In the genomic region with DNA sequence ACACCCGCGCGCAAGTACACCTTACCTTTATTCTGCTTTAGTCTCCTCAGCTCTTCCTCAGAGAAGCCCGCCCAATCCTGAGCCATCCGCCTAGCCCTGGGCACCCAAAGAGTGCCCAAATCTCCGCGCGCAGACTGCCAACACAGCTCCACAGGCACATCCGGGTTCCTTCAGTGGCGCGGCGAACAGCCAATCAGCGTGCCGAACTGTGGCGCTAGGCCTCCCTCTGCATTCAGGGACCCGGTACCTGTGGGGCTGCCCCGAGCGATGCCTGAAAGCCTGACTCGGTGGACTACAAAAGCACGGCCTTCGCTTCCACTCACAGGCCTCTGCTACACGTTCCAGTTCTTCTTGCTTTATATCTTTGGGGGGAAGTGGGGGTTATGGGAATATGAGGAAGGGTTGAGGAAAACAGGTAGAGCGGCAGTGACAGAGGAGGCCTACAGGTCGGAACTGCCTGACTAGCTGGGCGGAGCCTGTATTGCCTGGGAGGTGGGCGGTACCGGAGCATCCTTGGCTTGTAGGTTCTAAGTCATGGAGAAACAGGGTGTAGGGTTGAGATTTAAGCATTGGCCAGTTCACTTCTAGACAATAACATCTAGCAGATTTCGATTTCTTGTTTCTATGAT, we compare ENCODE assay signal across 7 mouse cellular contexts. TPM values are rescaled to one million over a fixed set of nuclear protein-coding genes. Genes with fewer than 3 reads are reported as not detected.
DNase-seq lines count a peak whose midpoint lies in the region; ATAC-seq lines count a peak whose summit lies in the region.

A gene (minus strand): TSS at position 172 of the 629 bp plus-strand sequence.

- no peaks in the 10 kb centered on the region for H3K36me3 ChIP-seq in intestine, embryonic 15.5 days
- no peaks in the 10 kb centered on the region for H3K36me3 ChIP-seq in midbrain, embryonic 10.5 days

- peak within 1 kb of the TSS; percentile 72 for H3K4me2 ChIP-seq in intestine, embryonic 15.5 days (replicated peaks)

- peak within 1 kb of the TSS; percentile 68 for H3K4me3 ChIP-seq in intestine, embryonic 15.5 days (replicated peaks)
- H3K4me3 ChIP-seq in midbrain, embryonic 10.5 days = peak within 1 kb of the TSS; percentile 86

- ATAC-seq in intestine, embryonic 15.5 days = peak; percentile 100

- DNase-seq in adrenal gland, adult 2 months = peak; percentile 96
- peak; percentile 86 for DNase-seq in embryo, embryonic 11.5 days (ENCODE audit: low read depth, low spot score)
- peak; percentile 89 to 92 for DNase-seq in gastrocnemius, postnatal 36 days
- peak; percentile 98 for DNase-seq in left cerebral cortex, postnatal 25 days (ENCODE audit: low spot score in 2 of 2)
- DNase-seq in midbrain, embryonic 10.5 days (ENCODE audit: low spot score) = peak; percentile 95
- DNase-seq in right cerebral cortex, postnatal 4 days = peak; percentile 95

- intact Hi-C loops in gastrocnemius, postnatal 36 days (cut with DNase I) = no loop called here
- intact Hi-C loops in left cerebral cortex, postnatal 25 days (cut with DNase I) = loop anchor here (10.0 kb wide), 1 partner anchor 371 kb away; a partner anchor contains a TSS

- H3K27me3 ChIP-seq in intestine, embryonic 15.5 days (replicated peaks) = no peaks in the 10 kb centered on the region
- no peaks in the 10 kb centered on the region for H3K27me3 ChIP-seq in midbrain, embryonic 10.5 days (ENCODE audit: low read depth, poor library complexity, severe bottlenecking)

- H3K4me1 ChIP-seq in intestine, embryonic 15.5 days (replicated peaks) = peaks cover 4% of the 10 kb centered on the region; the same call in 1 of the 2 replicates
- H3K4me1 ChIP-seq in midbrain, embryonic 10.5 days = peaks cover 12% of the 10 kb centered on the region

- H3K9ac ChIP-seq in intestine, embryonic 15.5 days = peak within 1 kb of the TSS; percentile 66

- 0 out of 2 replicates have a peak within 1 kb of the TSS, but pooled peaks have one; percentile 48 for H3K27ac ChIP-seq in intestine, embryonic 15.5 days
- H3K27ac ChIP-seq in midbrain, embryonic 10.5 days (replicated peaks) = peak within 1 kb of the TSS; percentile 98

- H3K9me3 ChIP-seq in intestine, embryonic 15.5 days = no peaks in the 10 kb centered on the region
- no peaks in the 10 kb centered on the region for H3K9me3 ChIP-seq in midbrain, embryonic 10.5 days (replicated peaks)

- under 1% methylated on average over 28 of the region's 28 CpGs for WGBS in intestine, embryonic 15.5 days
- under 1% methylated on average over 28 of the region's 28 CpGs for WGBS in midbrain, embryonic 10.5 days

RNA-seq across cellular contexts. Expression of the gene that starts here (rescaled TPM):
- 10 to 100 TPM in 1 of 2 experiments, 1 to 10 TPM in 1; 9.9 to 15.2 TPM for total RNA-seq in adrenal gland, adult 2 months (2021)
- polyA plus RNA-seq in adrenal gland, adult 2 months (2012; rRNA removed) = 0.88 and 1.0 TPM in 2 replicates
- 1 to 10 TPM; 1.9 to 2.4 TPM for total RNA-seq in gastrocnemius, postnatal 36 days (2021)
- 15.1 and 17.7 TPM in 2 replicates for polyA plus RNA-seq in intestine, embryonic 15.5 days (2015; fragmentation: Nextera tagmentation; extraction: Ambion mirVana)
- 10 to 100 TPM; 12.1 to 12.9 TPM for total RNA-seq in left cerebral cortex, postnatal 25 days (2021)
- polyA plus RNA-seq in midbrain, embryonic 10.5 days (2016; fragmentation: Nextera tagmentation; extraction: Ambion mirVana) = 23.8 and 26.0 TPM in 2 replicates

Comparison
In these comparisons a context has a peak if more than half of its experiments do, and no peak if none do; other contexts are left out.
1. Peak in every context shown above with its lines: DNase-seq, ATAC-seq, H3K4me3 ChIP-seq and H3K27ac ChIP-seq.